Mouse (Mus musculus) thymus, postnatal 25 days (tissue): ENCODE measurements around the gene Cox5a.
A peak's percentile ranks its signal among the peaks of the same experiment; 100 is the strongest.

Experiments used
- DNase-seq: peaks from one replicate; pipeline ENCODE4 v3.0.0; 2022

Gene Cox5a

DNA sequence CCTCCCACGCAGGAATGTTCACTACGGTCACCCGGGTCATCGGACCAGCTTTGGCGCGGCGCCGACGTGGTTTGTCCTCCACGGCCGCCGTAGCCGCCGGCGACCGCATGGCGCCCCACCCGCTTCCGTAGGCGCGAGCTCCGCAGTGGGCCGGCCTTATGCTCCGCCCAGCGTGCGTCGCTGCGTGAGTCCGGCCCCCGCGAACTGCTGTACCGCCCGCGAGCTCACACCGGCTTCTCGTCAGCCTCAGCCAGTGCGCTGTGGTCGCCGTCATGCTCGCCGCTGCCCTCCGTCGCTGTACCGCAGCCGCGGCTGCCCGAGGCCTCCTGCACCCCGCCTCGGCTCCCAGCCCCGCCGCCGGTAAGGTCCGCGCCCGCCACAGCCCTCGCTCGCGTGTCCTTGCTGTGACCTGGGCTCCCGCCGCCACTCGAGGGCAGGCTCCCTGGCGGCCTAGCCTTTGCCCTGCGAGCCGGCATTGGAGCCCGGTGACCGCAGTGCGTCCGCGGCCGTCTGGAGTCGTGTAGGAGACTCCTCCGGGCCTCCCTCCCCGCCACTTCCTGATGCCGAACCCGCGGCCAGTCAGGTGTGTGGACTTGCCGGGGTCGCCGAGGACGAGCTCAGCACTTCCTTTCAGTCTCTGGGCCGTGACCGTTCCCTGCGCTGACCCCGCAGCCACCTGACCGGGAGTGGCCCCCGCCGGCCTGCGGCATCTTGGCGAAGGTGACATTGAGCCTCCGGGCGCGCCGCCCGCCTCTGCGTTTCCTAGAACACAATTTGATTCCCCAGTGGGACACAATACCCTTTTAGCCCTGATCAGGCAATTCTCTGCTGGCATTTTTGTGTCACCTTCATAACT is at the start of gene Cox5a:
TSS of gene Cox5a (plus strand) at position 219 of the 856 bp plus-strand sequence.
- DNase-seq: peak; percentile 90

DNA sequence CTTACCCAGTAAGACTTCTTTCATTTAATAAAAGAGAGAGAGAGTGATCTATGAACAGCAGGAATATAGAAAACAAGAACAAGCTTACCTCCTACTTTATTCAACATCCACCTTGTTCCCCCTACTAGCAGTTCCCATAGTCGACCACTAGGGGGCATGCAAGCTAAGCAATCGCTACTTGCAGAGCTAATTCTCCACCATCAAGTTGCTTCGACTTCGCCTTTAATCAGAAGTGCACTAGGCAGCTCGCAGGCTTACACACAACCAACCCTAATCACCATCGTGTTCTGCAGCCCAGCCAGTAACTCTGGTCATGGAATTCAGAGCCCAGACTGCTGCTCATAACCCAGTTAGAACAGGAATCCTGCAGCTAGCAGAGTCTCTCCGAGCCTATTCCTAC is 35.3 kb upstream of the Cox5a start:
- DNase-seq: peak; percentile 79

DNA sequence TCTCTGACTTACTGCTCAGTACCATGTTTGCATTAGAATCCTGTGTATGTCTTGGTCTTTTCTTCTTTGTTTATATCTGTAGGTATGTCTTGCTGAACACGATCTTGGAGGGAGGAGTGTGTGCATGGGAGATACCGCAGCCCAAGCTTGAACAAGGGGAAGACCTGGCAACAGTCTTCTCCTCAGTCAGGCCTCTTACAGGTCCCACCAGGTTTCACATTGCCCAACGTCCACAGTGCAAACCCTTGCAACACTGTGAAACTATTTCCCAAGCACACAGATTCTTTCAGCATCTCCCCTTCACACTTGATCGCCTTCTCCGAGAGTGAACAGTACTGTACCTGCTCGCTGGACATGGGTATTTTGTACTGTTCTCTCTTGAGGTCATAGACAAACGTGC is 33.3 kb upstream of the Cox5a start:
- no peak for DNase-seq

DNA sequence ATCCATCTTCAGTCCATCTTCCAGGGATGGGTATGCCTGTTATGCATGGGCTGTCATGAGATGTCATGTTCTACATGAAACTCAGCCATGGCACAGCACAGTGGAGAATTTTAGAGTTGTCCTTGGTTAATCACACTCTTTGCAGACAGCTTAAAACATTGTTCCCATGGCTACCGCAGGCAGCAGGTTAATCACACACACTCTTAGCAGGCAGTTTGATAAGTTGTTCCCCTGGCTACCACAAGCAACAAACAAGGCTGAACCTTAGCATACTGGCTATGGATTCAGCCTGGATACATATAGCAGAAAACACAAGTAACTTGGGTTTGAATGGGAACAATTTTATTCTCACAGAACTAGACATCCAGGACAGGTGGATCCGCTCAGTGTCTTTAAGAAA is 27.5 kb upstream of the Cox5a start:
- DNase-seq: no peak

DNA sequence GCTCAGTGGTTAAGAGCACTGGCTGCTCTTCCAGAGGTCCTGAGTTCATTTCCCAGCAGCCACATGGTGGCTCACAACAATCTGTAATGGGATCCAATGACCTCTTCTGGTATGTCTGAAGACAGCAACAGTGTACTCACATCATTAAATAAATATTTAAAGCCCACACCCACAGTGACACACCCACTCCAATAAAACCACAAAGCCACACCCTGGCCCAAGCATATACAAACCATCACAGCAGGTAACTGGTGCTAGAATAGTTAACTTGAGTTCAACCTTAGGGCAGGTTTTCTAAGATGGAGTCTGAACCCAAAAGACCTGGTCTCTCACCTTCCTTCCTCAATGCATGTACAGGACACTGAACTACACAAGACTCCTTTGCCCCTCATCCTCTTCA is 26.1 kb upstream of the Cox5a start:
- DNase-seq: no peak

DNA sequence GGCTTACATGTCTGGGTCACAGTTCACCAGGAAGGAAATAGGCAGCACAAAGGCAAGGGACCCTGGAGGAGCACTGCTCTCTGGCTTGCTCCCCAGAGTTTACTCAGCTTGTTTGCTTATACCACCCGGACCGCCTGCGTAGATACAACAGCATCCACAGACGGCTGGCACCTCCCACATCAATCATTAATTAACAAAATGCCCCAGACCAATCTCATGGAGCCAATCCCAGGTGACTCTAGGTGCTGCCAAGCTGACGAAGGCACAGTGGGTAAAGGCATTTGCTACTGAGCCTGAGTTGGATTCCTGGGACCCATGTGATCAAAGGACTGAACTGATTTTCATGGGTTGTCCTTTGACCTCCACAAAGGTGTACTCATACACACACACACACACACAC is 23.8 kb upstream of the Cox5a start:
- no peak for DNase-seq

DNA sequence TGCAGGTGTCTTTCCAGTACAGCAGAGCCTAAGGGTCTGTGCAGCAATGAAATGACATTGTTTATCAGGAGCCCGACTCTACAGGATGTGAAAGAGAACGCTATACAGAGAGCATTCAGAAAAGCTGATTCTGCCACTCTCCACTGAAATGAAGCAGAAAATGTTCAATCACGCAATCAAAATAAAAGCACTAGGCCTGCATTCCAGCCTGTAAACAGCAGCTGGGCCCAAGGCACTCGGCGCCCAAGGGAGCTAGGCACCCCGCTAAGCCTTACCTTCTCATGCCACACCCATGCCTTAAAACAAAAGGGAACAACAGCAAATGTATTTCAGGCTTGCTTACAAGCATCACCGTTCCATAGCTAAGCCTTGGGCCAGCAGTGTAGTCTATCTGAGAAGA is 22.5 kb upstream of the Cox5a start:
- DNase-seq: no peak

DNA sequence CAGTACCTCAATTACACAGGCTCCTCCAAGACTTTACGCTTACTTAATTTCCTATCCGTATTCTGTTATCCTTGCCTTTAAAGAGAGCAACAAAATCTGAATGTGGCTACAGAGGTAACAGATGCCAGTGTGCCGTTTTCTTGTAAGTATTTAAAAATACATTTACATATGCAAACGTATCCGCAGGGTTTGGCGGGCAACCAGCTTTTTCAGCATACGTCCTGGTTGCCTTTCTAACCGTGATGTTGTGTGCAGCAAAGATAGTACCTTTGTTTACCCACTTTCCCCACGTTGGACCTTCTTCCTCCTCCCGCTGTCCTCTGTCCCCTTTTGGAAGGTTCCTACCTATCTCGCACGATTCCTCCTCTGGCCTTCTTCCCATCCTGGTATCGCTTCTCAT is 19.6 kb upstream of the Cox5a start:
- DNase-seq: no peak

DNA sequence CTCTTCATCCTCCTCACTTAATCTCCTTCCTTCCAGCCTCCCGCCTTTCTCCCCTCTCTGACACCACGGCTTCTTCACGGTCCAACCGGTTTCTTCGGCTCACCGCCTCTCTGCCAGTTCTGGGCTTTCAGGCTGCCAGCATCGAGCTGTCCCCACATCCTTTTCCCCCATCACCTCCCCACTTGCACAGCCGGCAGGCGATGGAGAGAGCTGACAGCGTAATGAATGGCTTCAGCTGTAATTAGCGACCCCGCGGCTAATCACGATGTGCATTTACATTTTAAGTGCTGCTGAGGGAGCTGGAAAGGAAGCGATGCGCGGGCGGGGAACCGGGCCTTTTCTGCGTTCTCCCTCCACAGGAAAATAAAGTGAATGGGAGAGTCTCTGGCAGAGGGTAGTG is 19.2 kb upstream of the Cox5a start:
- DNase-seq: no peak

DNA sequence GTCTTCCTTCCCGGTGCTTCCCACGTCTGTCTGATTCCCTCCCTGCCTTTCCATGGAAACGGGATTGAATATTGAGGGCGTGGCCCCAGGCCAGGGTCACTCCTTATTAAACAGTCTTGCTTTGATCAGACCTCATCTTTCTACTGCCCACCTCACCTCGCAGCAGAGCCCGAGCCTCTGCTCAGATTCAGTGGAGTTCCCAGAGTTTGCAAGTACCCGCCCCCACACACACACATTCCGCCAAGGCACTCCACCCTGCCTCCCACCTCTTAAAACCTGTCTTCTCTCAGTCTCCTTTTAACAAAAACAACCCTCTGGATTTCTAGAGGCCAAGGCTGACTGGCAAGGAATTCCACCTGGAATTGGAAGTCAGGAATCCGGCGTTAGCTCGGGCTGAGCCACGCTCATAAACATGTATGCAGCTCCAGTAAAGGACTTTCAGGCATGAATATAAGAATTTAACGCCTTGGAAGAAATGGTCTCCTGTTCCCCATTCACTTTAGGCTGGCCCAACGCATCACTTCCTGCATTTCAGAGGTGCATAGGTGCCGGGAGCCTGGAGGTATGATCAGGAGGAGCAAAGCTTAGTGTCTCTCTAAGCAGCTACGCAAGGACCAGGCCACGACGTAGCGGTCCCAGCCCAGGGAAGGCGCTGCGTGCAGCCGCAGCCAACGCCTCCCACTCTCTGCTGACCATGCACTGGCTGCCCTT is 18.0 kb upstream of the Cox5a start:
- DNase-seq: no peak

DNA sequence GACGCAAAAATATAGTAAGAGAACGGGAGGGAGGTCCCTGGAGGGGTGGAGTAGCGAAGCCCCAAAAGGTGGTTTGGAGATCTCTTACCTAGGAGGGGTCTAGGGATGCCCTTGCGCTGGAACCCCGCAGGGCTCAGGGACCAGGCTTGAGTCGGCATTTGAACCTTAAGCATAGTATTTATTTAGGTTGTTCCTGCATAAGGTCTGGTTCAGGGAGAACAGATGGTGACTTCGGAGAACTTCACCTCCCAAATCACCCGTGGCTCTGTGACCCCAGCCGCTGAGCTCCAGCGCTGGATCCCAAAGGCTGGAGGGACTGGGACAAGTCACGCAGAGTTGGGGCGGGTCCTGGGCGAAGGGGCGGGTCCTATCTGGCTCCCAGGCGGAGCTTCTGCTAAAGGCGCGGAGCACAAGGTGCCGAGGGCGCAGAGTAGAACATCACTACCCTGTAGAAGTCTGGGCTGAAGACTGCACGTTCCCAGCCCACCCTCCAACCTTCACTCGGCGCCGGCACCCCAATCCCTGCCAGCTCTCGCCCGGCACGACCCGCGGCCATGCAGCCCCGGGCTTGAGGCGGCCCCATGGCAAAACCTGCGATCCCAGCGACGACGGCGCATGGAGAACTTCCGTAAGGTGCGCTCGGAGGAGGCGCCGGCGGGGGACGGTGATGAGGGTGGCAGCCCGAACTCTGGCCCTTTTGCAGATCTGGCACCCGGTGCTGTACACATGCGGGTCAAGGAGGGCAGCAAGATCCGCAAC is 17.3 kb upstream of the Cox5a start, which contains the start of gene Rpp25:
TSS of gene Rpp25 (plus strand) at position 405 of the 759 bp plus-strand sequence.
- no peak for DNase-seq

DNA sequence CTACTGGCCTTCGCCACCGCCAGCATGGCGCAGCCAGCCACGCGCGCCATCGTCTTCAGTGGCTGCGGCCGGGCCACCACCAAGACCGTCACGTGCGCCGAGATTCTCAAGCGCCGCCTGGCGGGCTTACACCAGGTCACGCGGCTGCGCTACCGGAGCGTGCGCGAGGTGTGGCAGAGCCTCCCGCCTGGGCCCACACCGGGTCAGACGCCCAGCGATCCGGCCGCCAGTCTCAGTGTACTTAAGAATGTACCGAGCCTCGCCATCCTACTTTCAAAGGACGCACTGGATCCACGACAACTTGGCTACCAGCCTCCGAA is 16.7 kb upstream of the Cox5a start:
- peak; percentile 58 for DNase-seq

DNA sequence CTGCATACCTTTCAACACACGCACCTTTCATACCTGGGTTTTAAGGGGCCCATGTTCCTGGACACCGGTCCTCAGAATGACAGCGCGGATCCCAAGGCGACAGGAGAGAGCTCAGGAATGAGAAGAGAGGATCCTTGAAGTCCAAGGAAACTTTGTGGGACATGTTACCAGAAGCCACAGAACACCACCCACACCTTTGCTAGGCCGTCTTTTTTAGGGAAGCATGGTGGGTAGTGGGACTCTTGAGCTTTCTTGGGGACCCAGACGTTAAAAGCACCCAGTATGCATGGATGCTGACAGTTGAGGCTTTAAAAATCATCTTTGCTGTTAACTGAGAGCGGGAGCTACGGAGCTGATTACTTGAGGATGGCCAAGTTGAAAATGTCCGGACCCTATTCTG is 16.2 kb upstream of the Cox5a start:
- DNase-seq: no peak

DNA sequence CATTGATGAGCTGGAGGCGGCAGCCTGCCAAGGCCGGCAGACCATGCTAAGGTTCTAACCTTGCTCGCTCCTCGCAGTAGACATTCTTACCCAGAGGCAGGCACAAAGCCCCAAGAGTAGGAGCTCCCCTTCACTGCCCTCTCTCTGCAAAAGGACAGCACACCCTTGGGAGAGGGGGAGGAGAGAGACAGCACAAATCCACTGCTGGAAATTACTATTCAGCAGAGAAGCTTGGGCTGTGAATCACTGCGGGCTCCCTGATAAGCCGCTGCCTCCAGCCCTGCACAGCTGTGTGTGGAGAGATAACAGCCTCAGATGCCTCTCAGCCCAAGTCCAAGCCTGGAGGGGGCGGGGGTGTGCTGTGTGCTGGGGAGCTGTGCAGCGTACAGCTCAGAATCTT is 15.4 kb upstream of the Cox5a start:
- no peak for DNase-seq

DNA sequence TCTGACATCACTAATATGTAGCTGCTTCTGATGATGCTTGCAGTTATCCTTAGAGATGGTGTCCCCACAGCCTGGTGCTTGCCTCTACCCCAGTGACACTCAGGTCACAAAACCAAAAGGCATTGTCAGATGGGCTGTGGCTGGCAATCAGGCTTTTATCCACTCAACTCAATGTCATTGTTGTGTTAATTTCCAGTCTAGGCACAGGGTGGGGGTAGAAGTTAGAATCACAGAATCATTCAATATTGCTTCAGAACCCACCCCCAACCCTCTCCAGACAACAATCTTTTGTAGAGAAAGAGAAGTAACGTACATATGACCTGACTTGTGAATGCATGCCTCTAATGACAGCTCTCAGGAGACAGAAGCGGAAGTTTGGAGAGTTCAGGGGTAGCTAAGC is 10.5 kb upstream of the Cox5a start:
- DNase-seq: no peak

DNA sequence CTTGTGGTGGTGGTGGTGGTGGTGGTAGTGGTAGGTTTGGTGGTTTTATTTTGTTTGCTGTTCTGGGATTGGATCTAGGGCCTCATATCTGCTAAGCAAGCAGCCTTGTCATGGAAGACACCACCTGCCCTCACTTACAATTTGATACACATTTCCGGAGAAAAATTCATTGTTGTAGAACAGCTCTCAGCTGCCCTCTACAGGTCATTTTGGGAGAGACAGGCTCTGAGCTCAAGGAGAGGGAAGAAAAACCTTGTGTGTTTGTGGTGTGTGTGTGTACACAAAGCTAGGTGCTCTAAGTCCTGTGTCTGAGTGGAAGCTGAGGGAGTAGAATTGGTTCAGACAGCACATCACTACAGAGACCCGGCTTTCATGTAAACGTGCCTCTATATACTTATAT is 4.0 kb upstream of the Cox5a start:
- peak; percentile 75 for DNase-seq

DNA sequence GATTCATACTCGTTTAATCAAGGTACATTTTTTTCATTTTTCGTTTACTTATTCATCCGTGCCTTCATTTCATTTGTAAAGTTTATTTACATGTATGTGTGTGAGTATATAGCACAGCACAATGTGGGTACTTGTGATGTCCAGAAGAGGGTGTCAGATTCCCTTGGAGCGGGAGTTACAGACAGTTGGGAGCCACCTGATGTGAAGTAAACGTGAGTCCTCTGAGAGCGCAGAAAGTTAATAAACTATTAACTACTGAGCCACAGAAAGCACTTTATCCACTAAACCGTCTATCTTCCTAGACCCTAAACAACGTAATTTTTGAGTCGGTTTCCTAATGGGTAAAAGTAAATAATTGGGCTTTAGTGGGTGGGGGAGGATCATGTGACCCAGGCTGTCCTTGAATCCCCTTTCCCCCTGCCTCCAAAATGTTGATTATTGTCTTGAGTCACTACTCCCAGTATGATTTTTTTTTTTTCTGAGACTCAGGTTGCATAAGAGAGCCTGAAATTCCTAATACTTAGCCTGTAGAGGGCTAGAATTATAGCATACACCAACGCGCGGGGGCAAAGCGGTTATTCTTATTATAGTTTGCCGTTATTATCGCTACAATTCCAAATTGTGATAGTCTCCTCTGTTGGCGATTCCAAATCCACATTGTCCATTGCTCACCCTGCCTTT is 559 bp upstream of the Cox5a start:
- DNase-seq: no peak

DNA sequence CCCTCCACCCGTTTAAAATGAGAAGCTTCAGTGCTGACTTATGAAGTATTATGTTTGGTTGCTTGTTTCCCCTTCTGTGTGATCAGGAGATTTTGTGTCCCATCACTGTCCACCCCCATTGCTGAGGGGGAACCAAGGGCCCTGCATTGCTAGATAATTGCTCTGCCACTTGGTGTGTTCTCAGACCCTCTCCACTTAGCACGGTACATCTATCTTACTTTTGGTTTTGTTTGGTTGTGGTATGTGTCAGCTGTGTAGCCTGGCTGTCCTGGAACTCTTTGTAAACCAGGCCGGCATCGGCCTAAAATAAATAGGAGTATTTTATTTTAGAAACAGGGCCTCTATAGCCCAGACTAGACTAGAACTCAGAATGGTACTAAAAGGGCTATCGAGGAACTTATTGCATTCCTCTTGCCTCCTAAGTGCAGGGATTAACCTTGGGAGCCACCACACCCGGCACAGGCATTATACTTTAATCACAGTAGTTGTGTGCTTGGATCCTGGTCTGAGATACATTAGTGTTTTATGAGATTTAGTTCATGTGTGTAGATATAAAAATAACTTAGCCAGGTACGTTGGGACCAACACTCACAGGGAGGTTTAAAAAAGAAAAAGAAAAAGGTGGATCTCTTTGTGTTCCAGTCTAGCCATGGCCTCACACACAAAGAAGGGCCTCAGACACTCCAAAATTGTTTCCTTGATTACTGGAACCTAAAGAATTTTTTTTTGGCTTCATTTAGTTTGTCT is 1.2 kb downstream of the Cox5a start:
- no peak for DNase-seq

DNA sequence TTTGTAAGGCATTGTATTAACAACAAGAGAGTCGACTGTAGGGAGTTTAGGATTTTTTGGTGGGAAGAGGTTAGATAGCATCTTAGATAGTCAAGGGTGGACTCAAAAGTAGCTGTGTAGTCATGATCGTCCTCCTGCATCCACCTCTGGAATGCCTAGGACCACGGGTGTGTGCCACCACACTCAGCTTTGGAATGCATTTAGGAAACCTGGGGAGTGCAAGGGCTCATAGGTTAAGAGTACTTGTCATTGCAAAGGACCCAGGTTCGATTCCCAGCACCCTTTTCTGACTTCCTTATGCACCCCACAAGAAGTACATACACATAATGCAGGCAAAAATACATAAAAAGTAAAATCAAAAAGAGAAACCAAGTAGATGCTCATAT is 1.8 kb downstream of the Cox5a start:
- DNase-seq: no peak

DNA sequence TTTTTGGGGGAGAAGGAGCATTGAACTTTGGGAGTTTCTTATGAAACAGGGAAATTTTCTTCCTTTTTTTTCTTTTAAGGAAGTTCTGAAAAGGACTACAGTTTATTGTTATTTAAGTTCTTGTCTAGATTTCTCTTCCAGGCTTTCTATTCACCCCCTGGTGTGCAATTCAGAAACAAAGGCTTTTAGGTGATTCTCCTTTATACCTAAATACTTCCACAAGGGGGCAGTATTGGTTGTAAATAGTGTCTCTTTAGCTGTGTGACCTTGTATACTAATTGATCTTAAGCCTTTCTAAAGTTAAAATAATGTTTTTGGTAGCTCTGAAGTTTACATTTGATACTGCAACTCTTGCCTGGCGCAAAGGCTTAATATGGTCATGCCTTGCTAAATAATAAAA is 2.7 kb downstream of the Cox5a start:
- no peak for DNase-seq

DNA sequence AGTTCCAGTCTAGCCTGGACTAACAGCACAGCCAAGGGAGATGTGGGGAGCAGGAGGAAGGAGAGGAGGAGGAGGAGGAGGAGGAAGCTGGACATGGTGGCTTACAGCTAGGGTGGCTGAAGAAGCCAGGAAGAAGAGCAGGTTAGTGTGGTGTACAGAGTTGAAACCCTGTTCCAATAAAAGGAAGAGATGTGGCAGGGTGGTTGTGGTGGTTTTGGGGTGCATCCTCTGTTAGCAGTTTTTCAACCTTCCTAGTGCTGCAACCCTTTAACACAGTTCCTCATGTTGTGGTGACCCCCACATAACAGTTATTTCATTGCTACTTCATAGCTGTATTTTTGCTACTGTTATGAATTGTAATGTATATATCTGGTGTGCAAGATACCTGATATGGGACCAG is 3.4 kb downstream of the Cox5a start:
- no peak for DNase-seq

DNA sequence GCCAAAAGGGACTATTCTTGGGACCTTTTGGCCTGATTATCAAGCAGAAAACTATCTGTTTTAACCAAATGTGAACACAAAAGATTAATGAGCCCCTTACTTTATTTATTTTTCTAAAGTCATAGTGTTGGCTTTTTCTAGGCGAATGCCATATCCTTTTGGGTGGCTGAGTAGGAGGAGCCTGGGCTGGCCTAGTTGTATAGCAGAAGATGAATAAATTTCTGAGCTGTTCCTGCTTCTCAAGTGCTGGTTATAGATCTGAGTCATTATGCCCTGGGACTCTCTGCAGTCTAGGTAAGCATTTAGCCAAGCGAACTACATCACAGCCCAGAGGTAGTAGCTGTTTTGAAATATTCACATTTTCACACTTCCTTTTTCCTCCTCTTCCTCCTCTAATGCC is 4.4 kb downstream of the Cox5a start:
- no peak for DNase-seq

DNA sequence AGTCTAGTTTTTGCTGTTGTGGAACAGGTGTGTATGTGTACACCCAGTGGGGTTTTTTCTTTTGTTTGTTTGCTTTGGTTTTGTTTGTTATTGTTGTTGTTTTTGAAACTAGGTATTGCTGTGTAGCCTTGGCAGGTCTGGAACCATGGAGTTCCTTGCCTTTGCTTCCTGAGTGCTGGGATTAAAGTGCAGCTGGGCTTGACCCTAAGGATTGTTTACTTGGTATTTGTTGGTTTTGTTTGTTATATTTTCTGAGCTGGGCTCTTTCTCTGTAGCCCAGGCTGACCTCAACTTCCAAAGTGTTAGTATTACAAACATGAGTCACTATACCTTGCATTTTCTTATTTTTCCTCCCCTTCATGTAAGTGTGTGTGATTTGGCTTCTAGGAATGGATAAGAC is 5.4 kb downstream of the Cox5a start:
- DNase-seq: no peak
